Mouse (Mus musculus) WW6 (cell line): ENCODE results near the gene Reg1.
"Not testable (repeated sequence)": the region's sequence is repeated elsewhere in the genome, so short reads cannot be mapped to it uniquely, and the experiment has no call there.

ENCODE experiments used
- DNase-seq: peaks from one replicate; pipeline ENCODE4 v3.0.0-alpha.2; 2013; ENCODE audit warnings: low read depth, low spot score

Gene Reg1

GRCm38 (mm10) chr6:78422411-78422810, at the start of gene Reg1:
Gene Reg1, plus strand, starts transcription at chr6:78422711.
- not testable (repeated sequence) for DNase-seq

GRCm38 (mm10) chr6:78378765-78379164, 43.7 kb upstream of the Reg1 start, which contains the start of gene Reg3d:
Gene Reg3d, minus strand, starts transcription at chr6:78378865.
- DNase-seq, result no peak

GRCm38 (mm10) chr6:78380409-78380808, 42.1 kb upstream of the Reg1 start, which contains the start of gene Reg3a:
Gene Reg3a, plus strand, starts transcription at chr6:78380709.
- no peak for DNase-seq

- no peak for DNase-seq
Observed at GRCm38 (mm10) chr6:78385609-78386008, 36.9 kb upstream of the Reg1 start.

- DNase-seq, result not testable (repeated sequence)
Observed at GRCm38 (mm10) chr6:78395323-78395722, 27.2 kb upstream of the Reg1 start, which contains the start of gene Reg2. Gene Reg2, plus strand, starts transcription at chr6:78395623.

GRCm38 (mm10) chr6:78425497-78425896, 3.0 kb downstream of the Reg1 start:
- DNase-seq, result no peak

GRCm38 (mm10) chr6:78447202-78447601, 24.7 kb downstream of the Reg1 start:
- no peak for DNase-seq

GRCm38 (mm10) chr6:78448409-78448808, 25.9 kb downstream of the Reg1 start:
- DNase-seq, result no peak

- no peak for DNase-seq
Observed at GRCm38 (mm10) chr6:78452804-78453203, 30.3 kb downstream of the Reg1 start.

GRCm38 (mm10) chr6:78460191-78460825, 37.8 kb downstream of the Reg1 start:
- DNase-seq, result no peak

GRCm38 (mm10) chr6:78462360-78462759, 39.8 kb downstream of the Reg1 start:
- DNase-seq, result no peak

GRCm38 (mm10) chr6:78463266-78463665, 40.8 kb downstream of the Reg1 start:
- no peak for DNase-seq

- DNase-seq, result no peak
Observed at GRCm38 (mm10) chr6:78468772-78469171, 46.3 kb downstream of the Reg1 start, which contains the start of gene Reg3g. Gene Reg3g, minus strand, starts transcription at chr6:78468872.

GRCm38 (mm10) chr6:78469287-78469686, 46.8 kb downstream of the Reg1 start:
- no peak for DNase-seq
